Mouse (Mus musculus): ENCODE measurements at regions not wholly inside any gene's neighbourhood (a gene's known extent, or its start where the extent isn't known, plus 50 kb on each side); places are given as distances from the start of the nearest gene placed in this dataset.

DNA sequence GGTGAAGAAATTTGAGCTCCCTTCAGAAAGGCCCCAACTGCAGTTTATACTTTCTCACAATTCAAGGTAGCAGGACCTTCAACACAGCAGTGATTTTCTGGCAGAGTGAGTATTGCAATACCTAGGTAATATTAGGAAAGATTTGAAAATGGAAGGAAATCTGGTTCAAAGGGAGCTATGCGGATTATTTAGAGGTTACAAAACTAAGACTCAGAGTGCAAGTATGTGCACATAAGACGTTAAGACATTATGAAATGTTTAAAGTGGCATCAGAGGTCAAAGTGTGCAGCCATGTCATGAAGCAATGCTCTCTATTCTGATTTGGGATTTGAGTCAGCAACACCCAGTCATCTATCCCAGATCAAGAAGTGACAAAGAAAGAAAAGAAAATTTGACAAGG lies 164.6 kb downstream of the Ptn start:
- peak in 1 of 2 experiments; percentile 18 for DNase-seq (ENCODE audit: inconsistent age in 2 of 2, low spot score in 1 of 2)

DNA sequence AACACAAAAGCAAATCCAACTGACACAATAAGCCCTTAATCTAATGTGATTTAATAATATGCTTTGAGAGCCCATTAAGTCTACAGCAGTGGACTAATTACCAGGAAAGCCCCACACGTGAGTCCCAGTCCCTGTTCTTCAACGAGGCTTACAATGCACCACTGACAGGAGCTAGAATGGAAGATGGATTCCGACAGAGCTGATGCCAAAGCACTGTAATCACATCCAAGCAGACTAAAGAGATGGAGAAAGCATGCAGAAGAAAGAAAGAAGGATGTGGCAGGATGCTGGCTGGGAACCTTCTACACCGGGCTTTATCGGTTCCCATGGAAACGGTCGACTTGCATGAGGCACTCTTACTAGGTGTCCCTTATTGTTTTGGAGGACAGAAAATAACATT lies 165.1 kb downstream of the Ptn start:
- DNase-seq (ENCODE audit: inconsistent age in 2 of 2, low spot score in 1 of 2), result no peak

DNA sequence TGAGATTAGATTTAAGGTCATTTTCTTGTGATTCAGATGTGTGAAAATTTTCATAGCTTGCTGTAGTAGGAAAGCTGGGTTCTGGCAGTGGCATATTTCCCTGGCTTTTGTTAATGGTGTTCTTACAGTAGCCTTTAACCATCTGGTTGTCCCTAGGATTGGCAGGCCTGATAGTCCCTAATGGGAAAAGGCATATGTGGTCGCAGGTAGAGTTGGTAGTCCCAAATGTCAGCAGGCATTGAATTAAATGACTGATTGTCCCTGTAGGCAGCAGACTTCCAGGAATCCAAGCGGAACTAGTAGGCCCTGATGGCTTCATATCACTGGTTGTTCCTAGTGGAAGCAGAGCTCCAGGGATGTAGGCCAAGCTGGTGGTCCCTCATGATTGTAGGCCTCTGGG lies 173.0 kb downstream of the Ptn start:
- DNase-seq (ENCODE audit: inconsistent age in 2 of 2, low spot score in 1 of 2), result no peak

- no peak for DNase-seq (ENCODE audit: inconsistent age in 2 of 2, low spot score in 1 of 2)
Measured at GRCm38 (mm10) chr6:36627648-36628047, 182.4 kb downstream of the Ptn start.

DNA sequence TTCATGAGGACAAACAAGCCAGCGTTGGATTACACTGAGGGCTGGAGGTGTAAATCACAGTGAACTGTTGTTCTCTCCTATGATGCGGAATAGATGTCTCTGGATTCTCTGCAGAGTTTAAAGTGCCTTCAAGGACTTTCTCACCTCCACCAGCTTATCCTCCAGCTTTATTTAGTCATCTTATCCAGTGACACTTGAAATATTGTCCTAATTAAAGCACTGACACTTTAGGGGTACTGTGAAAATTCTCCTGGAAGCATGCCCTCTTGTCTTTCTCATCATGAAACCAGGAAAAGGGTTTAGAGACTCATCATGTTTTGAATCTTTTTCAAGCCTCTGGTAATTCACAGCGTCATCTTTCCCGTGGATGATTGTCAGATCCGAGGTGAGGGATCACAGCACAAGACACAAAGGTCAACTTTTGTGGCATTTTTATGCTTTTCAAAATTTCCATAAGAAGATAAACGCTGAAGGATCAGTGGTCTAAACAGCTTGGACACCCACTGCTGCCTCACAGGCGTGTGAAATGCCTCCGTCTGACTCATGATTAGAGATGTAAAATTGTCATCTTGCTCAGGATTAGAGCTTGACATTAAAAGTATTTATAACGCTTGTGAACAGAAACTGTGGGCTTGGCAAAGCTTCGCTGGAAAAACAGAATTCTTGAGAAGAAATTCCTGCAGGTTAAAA lies 201.6 kb downstream of the Ptn start:
- DNase-seq (ENCODE audit: inconsistent age in 2 of 2, low spot score in 1 of 2), result no peak

DNA sequence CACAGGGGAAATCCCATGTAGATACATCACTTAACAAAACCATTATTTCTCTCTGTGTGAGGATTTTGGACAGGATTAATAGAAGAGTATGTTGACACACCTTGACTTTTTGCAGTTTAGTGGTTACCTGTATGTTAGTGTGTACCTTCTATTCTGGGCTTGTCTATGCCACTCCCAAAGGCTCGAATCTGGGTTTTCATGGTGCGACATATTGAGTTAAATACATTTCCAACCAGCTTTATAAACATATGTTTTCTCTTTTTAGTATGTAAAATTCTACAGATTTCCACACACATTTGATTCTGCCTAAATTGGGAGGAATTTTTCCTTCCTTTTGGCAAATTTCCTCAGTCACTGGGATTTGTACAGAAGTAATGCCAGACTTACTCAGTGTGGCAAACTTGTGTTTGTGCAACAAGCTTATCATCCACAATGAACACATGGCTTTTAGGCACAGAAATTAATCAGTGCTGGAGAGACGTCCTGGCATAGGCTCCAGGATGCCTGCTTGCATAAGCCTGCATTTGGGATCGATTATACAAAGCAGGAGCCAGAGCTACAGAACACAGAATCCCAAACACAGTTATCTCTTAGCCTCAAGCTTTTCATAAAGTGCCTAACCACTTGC lies 204.3 kb downstream of the Ptn start:
- DNase-seq (ENCODE audit: inconsistent age in 2 of 2, low spot score in 1 of 2), result peak in 1 of 2 experiments; percentile 17

- DNase-seq (ENCODE audit: inconsistent age in 2 of 2, low spot score in 1 of 2), result no peak
Measured at GRCm38 (mm10) chr6:36604802-36605201, 205.2 kb downstream of the Ptn start.

DNA sequence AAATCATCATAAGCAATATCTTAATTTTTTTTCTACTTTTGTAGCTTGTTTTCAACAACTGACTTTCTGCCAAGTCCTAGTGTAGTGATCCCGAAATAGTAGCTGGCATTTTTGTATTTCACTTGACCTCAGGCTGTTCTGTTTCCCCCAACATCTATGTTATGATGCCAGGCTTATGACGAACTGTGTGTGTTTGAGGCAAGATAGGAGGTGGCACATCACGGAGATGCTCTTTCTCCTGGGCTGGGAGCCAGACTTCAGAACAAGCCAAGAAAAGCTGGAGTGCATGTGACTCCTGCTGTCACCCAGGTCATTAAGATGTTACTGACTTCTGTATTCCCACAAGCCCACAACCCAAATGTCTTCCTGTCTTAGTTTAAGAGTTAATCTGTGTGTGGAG lies 208.7 kb downstream of the Chrm2 start:
- no peak for DNase-seq (ENCODE audit: inconsistent age in 2 of 2, low spot score in 1 of 2)

DNA sequence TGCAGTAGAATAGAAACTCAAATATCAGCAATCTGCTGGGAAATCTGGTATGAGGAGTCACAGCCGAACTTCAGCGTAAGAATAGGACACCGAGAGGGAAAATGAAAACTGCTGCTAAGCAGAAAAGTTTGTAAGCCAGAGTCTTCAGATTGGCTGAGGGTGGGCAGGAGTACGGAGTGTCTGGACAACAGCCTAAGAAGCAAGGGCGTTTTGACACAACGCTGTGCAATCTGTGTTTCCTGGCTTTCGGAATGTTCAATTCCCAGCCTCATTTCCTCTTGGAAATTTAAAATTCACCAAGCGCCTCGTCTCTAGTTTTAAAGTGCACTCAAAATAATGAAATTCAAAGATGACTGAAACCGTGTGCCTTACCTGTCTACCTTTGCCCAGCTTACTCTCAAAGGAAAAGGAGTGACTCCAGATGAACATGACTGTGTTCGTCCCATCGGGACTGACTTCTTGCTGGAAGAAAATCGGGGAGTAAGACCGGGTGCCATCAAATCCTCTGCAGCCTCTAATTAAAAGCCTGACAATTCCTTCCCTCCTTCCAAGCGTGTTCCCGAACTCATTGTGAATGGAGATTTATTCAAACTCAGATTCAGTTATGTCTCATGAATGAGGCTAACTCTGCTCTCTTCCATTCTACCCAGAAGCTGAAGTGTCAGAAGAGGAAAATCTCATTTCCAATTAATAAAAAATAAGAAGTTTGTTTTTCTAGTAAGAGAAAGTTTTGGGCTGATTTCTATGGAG lies 203.2 kb downstream of the Chrm2 start:
- no peak for DNase-seq (ENCODE audit: inconsistent age in 2 of 2, low spot score in 1 of 2)

- no peak for DNase-seq (ENCODE audit: inconsistent age in 2 of 2, low spot score in 1 of 2)
Measured at GRCm38 (mm10) chr6:36581043-36581442, 193.2 kb downstream of the Chrm2 start.
